Mouse (Mus musculus): ENCODE data around the gene Gm21885.
"Not testable (repeated sequence)": the region's sequence is repeated elsewhere in the genome, so short reads cannot be mapped to it uniquely, and the experiment has no call there.

The Gm21885 gene

DNA sequence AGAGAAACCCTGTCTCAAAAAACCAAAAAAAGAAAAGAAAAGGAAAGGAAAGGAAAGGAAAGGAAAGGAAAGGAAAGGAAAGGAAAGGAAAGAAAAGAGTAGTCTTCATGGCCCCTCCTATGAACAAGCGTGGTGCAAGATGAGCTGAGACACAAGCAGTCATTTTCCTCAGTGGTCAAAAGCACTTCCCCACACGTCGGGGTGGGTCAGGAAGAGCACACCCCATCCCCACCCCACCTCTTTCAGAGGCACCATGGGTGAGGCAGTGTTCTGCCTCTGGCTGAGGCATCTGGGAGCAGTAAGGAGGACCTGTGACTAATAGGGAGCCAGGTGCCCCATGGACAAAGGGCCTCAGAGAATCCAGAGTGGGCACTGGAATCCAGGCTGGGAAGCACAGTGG lies 15.5 kb upstream of the Gm21885 start:
- not testable (repeated sequence) for DNase-seq (ENCODE audit: extremely low read depth, insufficient read length, low spot score)

DNA sequence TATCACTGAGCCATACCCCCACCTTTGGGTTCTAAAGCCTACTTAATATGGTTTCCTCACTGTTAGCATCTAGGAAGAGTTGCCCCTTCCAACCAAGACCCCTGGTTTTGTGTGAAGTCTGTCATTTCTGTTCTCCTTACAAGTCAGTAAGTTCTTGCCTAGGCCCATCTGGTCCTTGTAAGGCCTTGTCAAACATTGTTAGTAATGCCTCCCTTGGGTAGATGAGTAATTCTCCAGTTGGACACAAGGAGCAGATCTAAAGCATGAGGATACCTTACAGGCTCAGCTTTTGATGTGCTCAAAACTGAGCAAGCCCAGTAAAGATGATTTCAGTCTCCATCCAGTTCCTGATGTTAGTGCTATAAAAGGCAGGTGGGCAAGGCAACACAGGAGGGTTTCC lies 12.9 kb upstream of the Gm21885 start:
- DNase-seq (ENCODE audit: extremely low read depth, insufficient read length, low spot score) = no peak

DNA sequence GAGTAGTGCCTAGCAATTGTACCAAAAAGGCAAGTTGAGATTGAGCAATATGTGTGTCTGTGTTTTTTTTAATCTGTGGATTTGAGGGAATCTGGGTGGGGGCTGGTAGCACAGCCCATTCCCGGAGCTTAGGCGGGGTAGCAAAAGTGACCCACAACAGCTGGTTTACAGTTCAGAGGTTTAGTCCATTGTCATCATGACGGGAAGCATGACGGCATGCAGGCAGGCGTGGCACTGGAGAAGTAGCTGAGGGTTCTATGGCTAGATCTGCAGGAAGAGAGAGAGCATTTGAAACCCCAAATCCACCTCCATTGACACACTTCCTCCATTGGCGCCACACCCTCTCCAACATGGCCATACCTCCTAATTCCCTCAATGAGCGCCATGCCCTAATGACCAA lies 11.8 kb upstream of the Gm21885 start:
- no peak for DNase-seq (ENCODE audit: extremely low read depth, insufficient read length, low spot score)

DNA sequence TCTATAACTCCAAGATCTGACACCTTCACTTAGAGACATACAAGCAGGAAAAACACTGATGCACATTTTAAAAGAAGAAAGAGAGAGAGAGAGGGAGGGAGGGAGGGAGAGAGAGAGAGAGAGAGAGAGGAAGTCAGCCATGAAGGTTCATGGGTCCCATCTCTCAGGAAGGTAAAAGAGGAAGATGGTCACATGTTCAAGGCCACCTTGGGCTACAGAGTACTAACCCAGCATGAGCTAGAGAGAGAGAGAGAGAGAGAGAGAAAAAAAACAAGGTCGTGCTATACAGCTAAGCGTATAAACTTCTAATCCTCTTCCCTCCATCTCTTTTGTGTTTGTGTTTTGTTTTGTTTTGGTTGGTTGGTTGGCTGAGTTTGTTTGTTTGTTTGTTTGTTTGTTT lies 10.7 kb upstream of the Gm21885 start:
- no peak for DNase-seq (ENCODE audit: extremely low read depth, insufficient read length, low spot score)

DNA sequence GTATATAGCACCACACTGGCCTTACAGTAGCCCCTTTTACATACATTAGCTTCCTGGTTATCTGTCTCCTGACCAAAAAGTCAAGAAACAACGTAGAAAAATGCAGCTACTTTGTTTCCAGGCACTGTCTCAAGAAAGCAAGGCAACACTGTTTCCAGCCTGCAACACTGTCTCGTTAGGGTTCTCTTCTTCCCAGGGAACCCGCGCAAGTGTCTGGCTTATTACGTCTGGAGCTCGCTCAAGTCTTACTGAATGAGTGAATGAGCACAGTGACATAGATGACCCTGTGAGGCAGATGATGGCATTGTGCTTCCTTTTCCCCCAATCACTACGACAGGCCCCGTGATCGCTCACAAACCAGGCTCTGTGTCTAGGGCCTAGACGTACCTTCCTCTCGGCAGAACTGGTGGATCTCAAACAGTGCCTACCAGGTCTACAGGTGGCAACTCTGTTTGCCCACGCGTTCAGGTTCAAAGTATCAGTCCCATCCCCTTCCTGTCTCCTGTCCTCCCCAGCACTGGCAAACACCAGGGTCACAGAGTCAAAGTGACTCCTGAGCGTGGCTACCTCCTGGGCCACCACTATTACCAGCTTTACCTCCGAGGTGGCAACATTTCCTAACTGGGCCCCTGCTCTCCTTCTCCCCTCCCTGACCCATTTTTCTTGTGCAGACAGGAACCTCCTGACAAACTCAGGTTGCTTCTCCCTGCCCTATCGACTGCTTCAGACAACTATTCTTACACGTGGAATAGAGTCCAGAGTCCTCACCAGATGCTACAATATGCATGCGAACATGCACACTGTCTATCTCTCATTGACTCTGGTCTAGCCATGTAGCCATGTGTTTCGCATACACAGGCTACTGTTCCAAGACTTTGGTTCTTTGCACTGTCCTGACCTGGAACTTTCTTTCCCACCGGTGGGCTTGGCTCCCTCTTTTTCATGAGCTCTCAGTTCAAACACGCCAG lies 8.4 kb upstream of the Gm21885 start:
- DNase-seq (ENCODE audit: extremely low read depth, insufficient read length, low spot score) = no peak

DNA sequence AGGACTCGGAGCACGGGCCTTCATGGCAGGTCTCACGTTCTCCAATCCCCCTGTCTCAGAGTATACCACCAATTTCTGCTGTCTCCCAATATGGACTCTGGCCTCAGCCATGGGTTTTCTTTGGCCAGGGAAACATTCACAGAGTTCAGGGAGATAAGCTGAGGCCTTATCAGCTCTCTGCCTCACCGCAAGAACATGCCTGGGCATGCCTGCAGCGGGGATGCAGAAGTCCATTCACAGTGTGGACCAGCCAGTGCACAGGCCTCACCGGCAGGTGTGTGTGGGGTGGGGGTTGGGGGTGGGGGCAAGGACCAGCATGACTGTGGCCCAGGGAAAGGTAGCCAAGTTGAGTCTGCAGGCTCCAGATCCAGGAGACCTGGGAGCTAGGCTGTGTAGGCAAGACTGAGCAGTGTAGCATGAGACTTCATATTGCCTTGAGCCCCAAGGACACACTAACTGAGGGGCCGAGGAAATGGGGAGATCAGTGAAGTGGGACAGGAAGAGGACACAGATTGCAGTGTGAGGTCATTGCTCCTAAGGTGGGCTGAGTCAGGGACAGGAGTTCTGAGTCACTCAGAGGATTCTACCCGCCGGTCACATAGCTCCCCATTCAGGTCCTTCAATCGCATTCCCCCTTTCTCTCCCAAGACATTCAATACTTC lies 7.3 kb upstream of the Gm21885 start:
- no peak for DNase-seq (ENCODE audit: extremely low read depth, insufficient read length, low spot score)

DNA sequence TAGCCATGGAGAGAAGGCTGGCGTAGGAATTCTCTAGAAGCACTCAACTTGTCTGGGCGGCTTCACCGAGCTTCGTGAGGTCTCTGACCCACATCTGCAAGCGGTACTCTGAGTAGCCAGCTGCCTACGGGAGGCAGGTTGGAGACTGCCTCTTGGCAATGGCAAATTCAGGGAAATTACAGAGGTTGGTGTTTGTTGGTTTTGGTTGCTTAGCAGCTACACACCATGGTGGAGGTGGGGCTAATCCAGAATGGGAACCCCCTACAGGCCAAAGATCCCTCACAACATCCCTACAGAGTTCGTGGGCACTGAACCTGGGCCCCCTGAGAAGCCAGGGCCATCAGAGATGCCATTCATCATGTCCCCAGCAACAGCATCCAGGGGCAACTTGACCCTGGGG lies 6.4 kb upstream of the Gm21885 start:
- DNase-seq (ENCODE audit: extremely low read depth, insufficient read length, low spot score) = no peak

DNA sequence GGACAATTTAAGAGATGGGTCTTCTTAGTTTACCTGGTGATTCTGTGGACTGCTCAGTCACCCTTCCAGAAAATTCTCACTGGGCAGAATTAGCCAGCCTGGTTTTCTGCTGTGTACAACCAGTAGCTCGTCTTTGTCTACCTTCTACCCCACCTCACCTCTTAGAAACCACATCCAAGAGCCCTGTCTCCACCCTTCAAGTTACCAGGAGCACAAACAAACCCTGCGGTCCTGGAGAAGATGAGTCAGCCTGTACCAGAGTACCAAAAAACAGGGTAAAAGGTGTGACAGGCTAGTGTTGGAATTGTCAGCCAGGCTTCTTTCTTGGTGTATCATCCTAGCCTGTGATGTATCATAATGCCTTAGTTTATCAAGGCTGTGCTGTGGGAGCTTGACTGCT lies 6.0 kb upstream of the Gm21885 start:
- no peak for DNase-seq (ENCODE audit: extremely low read depth, insufficient read length, low spot score)

DNA sequence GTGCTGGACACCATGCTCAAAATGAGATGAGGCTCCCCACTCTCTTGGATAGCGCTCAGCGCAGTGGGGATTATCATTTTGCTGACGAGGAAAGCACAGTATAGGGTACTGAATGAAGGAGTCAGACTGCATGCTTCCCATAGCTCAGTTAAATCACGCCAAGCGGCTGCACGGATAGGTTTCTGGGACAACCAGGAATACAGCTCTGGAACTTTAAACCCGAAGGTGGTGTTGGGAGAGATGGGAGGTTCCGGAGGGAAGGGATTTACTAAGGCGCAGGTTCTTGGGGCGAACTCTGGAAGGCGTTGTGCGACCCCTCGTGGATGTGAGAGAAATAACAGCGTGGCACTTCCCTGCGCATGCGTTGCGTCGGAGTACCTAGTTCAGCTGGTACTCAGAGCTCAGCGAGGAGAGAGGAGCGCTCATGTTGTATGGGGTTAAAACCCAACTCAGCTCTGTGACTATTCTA lies 4.8 kb upstream of the Gm21885 start:
- peak; percentile 66 for DNase-seq (ENCODE audit: extremely low read depth, insufficient read length, low spot score)

DNA sequence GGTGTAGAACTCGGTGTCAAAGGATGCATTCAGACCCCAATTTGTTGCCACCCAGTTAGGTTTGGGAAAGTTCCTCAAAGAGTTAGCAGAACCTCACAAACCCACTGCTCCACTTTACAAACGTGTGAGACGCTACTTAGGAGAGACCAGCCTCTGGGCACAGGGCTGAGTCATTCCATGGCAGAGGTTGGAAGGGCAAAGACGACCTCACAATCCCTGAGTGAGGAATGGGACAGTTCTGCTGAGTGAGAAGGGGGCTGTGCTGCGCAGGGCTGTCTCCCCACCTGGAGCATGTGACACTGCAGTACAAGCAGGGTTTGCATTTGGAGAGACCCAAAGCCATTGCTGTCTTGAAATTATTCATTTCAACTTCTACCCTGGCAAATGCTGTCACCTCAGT lies 618 bp downstream of the Gm21885 start:
- DNase-seq (ENCODE audit: extremely low read depth, insufficient read length, low spot score) = no peak

DNA sequence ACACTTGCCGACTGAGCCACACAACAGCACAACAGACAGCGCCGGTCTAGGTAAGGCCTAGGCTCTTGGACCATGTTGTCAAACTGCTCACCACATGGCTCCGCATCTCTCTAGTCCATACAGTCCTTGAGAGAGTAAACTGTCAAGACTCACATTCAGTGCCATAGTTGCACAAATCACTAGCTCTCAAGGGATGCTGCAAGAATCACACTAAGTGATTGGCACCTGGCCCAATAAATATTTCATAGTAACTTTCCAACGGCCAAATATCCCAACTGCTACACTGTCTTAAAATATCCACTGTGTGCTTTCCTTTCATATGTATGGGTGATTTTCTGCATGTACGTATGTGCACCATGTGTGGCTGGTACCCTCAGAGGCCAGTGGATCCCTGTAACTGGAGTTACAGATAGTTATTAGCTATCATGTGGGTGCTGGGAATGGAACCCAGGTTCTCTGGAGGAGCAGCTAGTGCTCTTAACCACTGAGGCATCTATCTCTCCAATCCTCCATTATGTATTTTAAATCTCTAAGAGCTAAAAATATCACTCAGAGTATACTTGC lies 1.9 kb downstream of the Gm21885 start:
- no peak for DNase-seq (ENCODE audit: extremely low read depth, insufficient read length, low spot score)

DNA sequence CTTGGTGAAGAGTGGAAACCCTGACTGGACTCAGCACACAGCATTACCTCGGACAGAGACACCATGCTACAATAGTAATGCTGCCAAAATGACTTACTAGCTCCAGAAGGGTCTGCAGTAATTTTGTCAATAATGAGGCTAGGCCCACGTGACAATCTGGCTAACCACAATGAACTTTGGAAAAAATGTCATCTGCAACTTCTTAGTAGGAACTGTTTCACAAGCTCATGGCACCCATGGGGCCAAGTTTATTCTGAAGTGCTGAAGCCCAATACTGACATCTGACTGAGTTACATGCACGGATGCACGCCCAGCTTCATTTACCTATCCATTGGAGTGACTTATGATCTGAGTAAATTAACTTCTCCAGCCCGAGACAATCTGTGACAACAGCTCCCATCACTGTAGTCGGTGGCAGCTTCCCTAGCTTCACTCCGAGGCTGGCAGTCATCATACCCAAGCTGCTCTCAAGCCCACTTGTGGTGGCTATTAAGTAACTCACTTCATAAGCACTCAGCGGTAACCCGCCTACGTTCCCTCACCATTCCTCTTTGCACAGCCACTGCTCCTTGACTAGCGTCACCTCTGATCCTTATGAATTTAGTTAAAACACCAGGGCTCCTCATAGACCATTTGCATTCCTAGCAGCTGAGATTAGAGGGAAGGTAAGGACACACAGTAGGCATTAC lies 4.4 kb downstream of the Gm21885 start:
- DNase-seq (ENCODE audit: extremely low read depth, insufficient read length, low spot score) = no peak

DNA sequence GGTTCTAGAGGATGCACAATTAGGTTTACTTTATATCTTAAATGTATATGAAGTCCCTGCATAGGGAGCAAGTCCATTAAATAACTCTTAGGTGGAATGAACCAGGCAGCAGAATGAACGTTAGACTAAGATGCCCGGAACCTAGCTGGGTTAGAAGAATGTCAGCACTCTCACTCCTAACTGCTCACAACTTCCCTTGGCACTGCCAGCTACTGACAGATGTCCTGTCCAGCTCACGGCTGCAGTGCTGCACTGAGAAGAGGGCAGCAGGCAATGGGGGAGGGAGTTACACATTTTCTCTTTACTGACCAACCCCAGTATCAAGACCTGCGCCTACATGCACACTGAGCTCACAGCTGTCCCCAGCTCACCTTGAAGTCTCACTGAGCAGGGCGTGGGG lies 5.4 kb downstream of the Gm21885 start:
- no peak for DNase-seq (ENCODE audit: extremely low read depth, insufficient read length, low spot score)

DNA sequence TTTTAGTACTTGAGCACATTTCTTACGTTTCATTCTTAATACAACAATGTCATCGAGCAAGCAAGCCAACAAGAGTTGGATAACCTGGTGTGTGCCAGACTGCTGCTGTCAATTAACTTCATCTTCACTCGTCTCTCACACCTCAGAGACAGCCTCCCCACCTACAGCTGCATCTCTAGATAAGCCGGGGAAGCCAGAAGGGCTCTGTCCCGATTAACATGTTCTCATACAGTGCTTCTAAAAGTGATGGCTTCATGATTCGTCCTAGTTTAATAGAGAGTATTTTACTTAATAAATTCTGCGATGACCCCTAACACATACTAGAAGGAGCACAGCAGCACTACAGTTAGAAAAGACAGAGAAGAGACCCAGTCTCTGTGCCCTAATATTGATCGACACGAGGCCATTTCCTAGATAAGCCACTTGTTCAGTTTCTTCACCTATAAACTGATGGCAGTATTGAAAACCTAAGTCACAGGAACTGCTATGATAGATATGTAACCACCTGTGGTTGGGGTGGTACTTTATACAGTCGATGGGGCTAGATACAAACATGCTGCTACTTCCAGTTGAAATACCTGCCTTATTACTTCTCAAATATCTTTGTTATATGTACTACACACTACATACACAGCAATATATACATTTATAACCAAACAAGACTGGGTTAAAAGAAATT lies 8.5 kb downstream of the Gm21885 start:
- DNase-seq (ENCODE audit: extremely low read depth, insufficient read length, low spot score) = no peak

DNA sequence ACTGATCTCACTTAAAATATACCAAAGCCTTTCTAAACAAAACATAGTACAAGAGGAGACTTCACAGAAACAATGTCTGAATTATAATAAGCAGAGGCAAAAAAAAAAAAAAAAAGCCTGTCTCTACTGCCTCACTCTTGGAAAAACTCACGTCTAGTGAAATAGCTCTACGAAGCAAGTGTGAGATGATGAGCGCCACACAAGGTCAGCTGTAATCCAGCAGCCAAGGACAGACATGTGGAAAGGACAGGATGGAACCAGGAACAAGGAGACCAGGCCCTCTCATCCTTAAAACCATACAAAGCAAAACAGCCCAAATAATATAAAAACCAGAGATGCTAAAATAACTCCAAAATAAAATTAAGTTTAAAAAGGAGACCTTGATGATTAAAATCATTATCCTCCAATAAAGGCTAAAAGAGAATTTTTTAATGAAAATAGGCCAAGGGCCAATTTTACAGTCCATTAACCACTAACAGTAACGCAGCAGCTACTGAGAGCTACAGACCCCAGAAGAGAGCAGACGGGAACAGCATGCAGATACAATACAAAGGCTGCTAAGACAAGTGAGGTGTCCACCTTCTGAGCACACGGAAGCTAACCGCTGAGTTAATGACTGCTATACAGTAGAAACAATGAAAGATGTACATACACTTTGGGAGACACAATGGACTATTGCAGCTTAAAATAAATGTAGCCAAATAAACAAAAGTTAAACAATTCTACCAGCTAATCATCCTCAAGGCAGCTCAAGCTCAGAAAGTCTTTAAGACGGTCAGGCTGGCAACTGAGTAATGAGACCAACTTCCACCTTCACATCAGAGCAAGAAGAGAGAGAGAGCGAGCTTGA lies 13.5 kb downstream of the Gm21885 start:
- no peak for DNase-seq (ENCODE audit: extremely low read depth, insufficient read length, low spot score)

DNA sequence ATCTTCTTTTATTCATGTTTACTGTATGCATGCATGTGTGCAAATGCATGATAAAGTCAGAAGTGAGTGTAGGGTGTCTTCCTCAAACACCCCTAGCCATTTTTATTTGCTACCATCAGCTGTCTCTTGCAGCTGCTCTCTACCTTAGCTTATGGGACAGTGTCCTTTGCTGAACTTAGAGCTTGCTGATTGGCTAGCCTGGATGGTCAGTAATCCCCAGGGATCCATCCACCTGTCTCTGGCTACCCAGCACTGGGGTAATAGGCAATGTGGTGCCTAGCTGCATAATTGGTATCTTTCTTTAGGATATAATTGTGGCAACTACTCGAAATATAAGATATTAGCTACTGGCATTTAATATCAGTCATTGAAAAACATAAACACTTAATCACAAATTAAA lies 31.1 kb downstream of the Gm21885 start:
- DNase-seq (ENCODE audit: extremely low read depth, insufficient read length, low spot score) = no peak

DNA sequence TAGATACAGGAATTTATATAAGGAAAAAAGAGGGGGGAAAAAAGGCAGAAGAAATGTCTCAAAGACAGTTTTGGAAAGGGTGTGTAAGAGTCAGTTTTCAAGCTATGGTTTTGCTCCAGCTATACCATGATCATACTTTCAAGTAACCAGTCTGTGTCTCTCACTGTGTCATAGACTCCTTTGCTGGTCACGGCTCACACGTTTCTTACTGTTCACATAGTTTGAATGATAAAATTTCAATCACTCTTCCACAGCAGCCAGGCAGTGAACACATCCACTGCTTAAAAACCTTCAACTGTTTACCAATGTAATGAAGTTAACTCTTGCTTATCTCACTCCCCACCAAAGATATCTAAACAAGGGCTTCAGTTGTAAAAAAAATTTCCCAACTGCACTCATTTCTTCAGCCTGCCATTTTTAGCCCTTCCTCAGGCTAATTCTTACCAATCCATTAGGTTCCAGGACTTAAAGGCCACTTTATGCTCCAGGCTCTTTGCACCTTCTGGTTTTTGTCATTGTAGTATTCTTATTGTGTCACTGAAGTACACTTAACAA lies 32.5 kb downstream of the Gm21885 start:
- DNase-seq (ENCODE audit: extremely low read depth, insufficient read length, low spot score) = no peak

DNA sequence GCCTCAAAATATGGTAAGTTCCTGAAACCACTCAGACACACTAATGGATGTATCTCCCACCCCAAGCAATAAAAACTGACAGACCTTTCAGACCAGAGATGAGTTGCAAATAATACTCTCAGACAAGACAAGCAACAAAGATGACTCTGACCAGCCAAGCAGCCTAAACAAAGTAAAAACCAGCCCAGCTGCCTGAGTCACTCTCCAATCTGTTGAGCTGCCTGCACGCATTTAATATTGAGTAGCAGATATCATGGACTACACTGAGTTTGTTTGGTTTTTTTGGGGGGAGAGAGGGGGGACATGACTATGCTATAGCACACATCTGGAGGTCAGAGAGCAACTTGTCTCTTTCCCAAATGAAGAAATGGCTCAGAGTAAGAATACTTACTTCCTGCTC lies 33.6 kb downstream of the Gm21885 start:
- DNase-seq (ENCODE audit: extremely low read depth, insufficient read length, low spot score) = no peak

DNA sequence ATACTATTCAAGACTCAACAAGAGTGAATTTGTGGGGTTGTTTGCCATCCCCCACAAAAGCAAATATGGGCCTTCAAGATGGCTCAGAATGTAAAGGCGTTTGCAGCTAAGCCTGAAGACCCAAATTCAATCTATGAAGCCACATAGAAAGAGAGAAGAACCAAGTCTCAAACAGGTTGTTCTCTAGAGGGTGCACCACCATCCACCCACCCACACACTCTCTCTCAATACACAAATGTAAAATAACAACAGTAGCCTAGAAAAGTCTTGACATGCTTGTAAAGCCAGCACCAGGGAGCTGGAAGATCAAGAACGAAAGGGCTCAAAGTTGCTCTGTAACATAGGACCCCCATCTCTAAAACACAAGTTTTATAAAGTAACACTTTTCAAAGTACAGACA lies 34.9 kb downstream of the Gm21885 start:
- DNase-seq (ENCODE audit: extremely low read depth, insufficient read length, low spot score) = no peak
